Mouse (Mus musculus): Measurements from ENCODE around the gene Thbs3.

GRCm38 (mm10) chr3:89244982-89245687 lies 30.2 kb downstream of the Thbs3 start:
- TF ChIP-seq CTCF (IDR thresholded peaks at IDR 0.05; ENCODE audit: insufficient read depth, low read length): no peak
- TF ChIP-seq POLR2A (IDR thresholded peaks at IDR 0.05; ENCODE audit: borderline replicate concordance, extremely low read depth, low read depth, low read length): no peak

Measured in lung, adult 2 months (tissue).